23 mouse cellular contexts compared by ENCODE assay signal in genomic region chr16:76230516-76231302, GRCm38 (mm10).
A peak's percentile ranks its signal among the peaks of the same experiment; 100 is the strongest.
DNase-seq lines count a peak whose midpoint lies in the region; ATAC-seq and TF ChIP-seq lines count a peak whose summit lies in the region.
"Had no signal": no experiment of that assay in that cellular context is flagged by ENCODE, and none has a peak within 500 bp of the region (broad histone marks: within the 10 kb centered on the region; RNA-seq: fewer than 3 reads in every experiment).

No protein-coding gene starts in this region.

- no peak for TF ChIP-seq POLR2A in cerebellum, adult 2 months (IDR thresholded peaks at IDR 0.05; ENCODE audit: borderline replicate concordance, insufficient read depth, low read length)

- no peak overlapping the region for H3K27ac ChIP-seq in cerebellum, adult 2 months (ENCODE audit: insufficient read depth, low read length)
- H3K27ac ChIP-seq in hindbrain, postnatal 0 days: no peak overlapping the region
- H3K27ac ChIP-seq: embryonic facial prominence, embryonic 10.5 days; forebrain, embryonic 13.5 days; heart, embryonic 10.5 days; hindbrain, embryonic 12.5 days had no signal

- no peak overlapping the region for H3K9ac ChIP-seq in hindbrain, postnatal 0 days (replicated peaks; ENCODE audit: low read length)
- H3K9ac ChIP-seq: forebrain, embryonic 13.5 days; forebrain, postnatal 0 days; hindbrain, embryonic 12.5 days had no signal

- peak; percentile 84 for ATAC-seq in cerebellum, adult (ENCODE audit: insufficient number of reproducible peaks, low FRiP score, low TSS enrichment)
- ATAC-seq in hindbrain, postnatal 0 days: no peak
- ATAC-seq: CD4-positive, CD25-positive, alpha-beta regulatory T cell, adult 4 months; forebrain, embryonic 13.5 days; forebrain, postnatal 0 days; hindbrain, embryonic 16.5 days had no signal

- 35% methylated on average over 4 of the region's 4 CpGs for WGBS in cerebellum, adult 2 months
- 90% methylated on average over 4 of the region's 4 CpGs for WGBS in hindbrain, postnatal 0 days

- H3K4me3 ChIP-seq in cerebellum, adult 2 months (replicated peaks; ENCODE audit: insufficient read depth, low read depth, low read length): no peak overlapping the region
- no peak overlapping the region for H3K4me3 ChIP-seq in hindbrain, postnatal 0 days (ENCODE audit: low read length)
- H3K4me3 ChIP-seq: embryonic facial prominence, embryonic 10.5 days; forebrain, embryonic 13.5 days; heart, embryonic 10.5 days; hindbrain, embryonic 12.5 days had no signal

- no peak for DNase-seq in cerebellum, postnatal 4 days (ENCODE audit: low spot score in 2 of 2)
- peak; percentile 82 for DNase-seq in brain, adult 2 months (ENCODE audit: low read depth, low spot score)
- peak; percentile 74 to 90 for DNase-seq in cerebellum, adult 2 months
- peak; percentile 86 to 88 for DNase-seq in cerebellum, postnatal 10 days
- DNase-seq in adrenal gland, adult 2 months: no peak
- no peak for DNase-seq in gastrocnemius, adult 18-20 months (ENCODE audit: low spot score)
- no peak for DNase-seq in hindbrain, postnatal 0 days (ENCODE audit: low spot score)
- DNase-seq: adrenal gland, postnatal 10 days; B cell, adult 2 months; forebrain, postnatal 0 days; gastrocnemius, postnatal 10 days; heart, adult 18-20 months; heart, postnatal 10 days; heart, postnatal 4 days; kidney, adult 11 months had no signal

- no peaks in the 10 kb centered on the region for H3K9me3 ChIP-seq in hindbrain, postnatal 0 days (ENCODE audit: low read length)
- H3K9me3 ChIP-seq: embryonic facial prominence, embryonic 10.5 days; forebrain, embryonic 13.5 days; G1E; heart, embryonic 10.5 days; hindbrain, embryonic 12.5 days had no signal

- TF ChIP-seq CTCF in cerebellum, adult 2 months (IDR thresholded peaks at IDR 0.05; ENCODE audit: borderline replicate concordance, insufficient read depth, low read depth, low read length): no peak
- TF ChIP-seq CTCF in hindbrain, postnatal 0 days (IDR thresholded peaks at IDR 0.05; ENCODE audit: low read depth): no peak

- H3K27me3 ChIP-seq in cerebellum, adult 2 months (ENCODE audit: control insufficient read depth, insufficient read depth, low read length): no peaks in the 10 kb centered on the region
- no peaks in the 10 kb centered on the region for H3K27me3 ChIP-seq in hindbrain, postnatal 0 days (ENCODE audit: insufficient read depth, low read length)
- H3K27me3 ChIP-seq: forebrain, embryonic 13.5 days; hindbrain, embryonic 12.5 days had no signal

- peaks cover 9% of the 10 kb centered on the region; the same call in 1 of the 2 replicates for H3K4me1 ChIP-seq in cerebellum, adult 2 months (ENCODE audit: control insufficient read depth, insufficient read depth, low read length)
- no peaks in the 10 kb centered on the region for H3K4me1 ChIP-seq in hindbrain, postnatal 0 days (ENCODE audit: insufficient read depth, low read length)
- H3K4me1 ChIP-seq: forebrain, embryonic 13.5 days; hindbrain, embryonic 12.5 days had no signal

- H3K4me2 ChIP-seq in hindbrain, postnatal 0 days (ENCODE audit: low read depth, low read length): no peak overlapping the region
- H3K4me2 ChIP-seq: forebrain, embryonic 13.5 days; hindbrain, embryonic 12.5 days had no signal

- no peaks in the 10 kb centered on the region for H3K36me3 ChIP-seq in hindbrain, postnatal 0 days (ENCODE audit: insufficient read depth, low read length)
- H3K36me3 ChIP-seq: embryonic facial prominence, embryonic 10.5 days; G1E; heart, embryonic 10.5 days; hindbrain, embryonic 12.5 days had no signal

Comparison
In these comparisons a context has a peak if more than half of its experiments do, and no peak if none do; other contexts are left out.
1. DNase-seq: peak in brain, adult 2 months (single experiment), cerebellum, adult 2 months (2 of 2) and cerebellum, postnatal 10 days (2 of 2); none in cerebellum, postnatal 4 days (0 of 2), adrenal gland, adult 2 months (single experiment), gastrocnemius, adult 18-20 months (single experiment) and hindbrain, postnatal 0 days (single experiment).